Mouse (Mus musculus) liver, embryonic 14.5 days (tissue): Measurements from ENCODE around the gene Peli2.

ENCODE experiments used
- CTCF ChIP-seq: IDR thresholded peaks from 2 replicates; pipeline ENCODE4 v1.5.1; 2016; ENCODE audit warnings: antibody characterized with exemption, low read depth, control low read depth
- EP300 ChIP-seq: IDR thresholded peaks from 2 replicates; pipeline ENCODE4 v1.6.1; 2016; ENCODE audit warnings: antibody characterized with exemption, low read depth

DNA sequence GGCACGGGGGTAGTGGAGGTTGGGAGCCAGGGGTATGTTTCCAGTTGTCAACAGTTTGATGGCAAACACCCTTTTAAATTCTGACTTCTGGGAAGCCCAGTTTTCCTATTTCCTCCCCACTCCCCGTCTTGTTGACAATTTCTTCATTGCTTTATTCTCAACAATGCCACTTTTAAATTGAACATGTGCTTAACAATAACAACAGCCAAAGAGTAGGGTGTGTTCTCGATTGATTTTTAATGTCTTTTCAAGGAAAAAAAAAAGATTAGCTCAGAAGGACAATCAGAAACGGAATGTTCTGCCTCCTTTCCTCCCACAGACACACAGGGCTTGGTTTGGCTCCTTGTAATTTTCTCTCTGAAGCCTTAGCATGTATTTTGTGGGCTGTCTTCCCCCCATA lies 30.2 kb upstream of the Peli2 start:
- TF ChIP-seq EP300 (no peak), CTCF (no peak)
